Mouse (Mus musculus): ENCODE data around the gene Ptges2.
A peak's percentile ranks its signal among the peaks of the same experiment; 100 is the strongest.

The Ptges2 gene

DNA sequence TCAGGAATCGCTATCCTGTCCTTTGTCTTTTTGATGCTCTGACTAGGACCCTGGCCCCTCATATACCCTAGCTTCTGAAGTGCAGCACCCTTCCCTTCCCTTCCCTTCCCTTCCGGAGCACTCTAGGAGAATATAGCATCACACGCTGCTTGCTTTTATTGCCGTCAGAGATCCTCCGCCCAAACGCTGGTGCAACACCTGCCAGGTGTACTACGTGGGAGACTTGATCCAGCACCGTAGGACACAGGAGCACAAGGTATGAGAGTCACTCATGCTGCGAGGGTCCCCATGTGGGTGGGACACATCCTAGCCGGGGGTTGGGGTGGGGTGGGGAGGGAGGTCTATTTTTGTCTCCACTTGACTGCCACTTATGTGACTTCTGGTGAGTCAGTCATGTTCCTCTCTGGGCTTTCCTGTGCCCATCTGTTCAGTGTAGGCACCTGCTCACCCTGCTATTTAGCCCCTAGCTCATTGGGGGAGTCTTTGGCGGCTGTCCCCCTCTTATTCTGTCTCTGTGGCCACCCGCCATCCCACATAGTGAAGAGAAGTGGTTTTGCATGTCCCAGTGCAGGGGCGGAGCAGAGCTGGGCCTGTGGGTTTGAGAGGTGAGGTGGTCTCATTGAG lies 20.3 kb upstream of the Ptges2 start:
- DNase-seq (ENCODE audit: low read depth, low spot score) = no peak

DNA sequence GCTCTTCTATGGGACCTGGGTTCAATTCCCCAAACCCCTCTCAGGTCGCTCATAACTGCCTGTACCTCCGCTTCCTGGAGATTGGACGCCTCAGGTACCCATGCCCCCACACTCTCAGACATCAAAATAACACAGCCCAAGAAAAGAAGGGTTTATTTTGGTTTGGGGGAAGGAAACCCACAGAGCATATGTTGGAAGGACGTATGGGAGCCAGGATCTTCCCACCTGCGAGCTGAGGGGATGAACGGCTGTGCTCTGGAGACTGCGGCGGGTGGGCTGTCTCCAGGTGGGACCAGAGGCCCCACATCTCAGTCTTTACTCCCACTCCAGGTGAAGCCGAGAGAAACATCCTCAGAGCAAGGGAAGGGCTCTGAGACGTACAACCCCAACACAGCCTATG lies 18.7 kb upstream of the Ptges2 start:
- DNase-seq (ENCODE audit: low read depth, low spot score) = no peak

- no peak for DNase-seq (ENCODE audit: low read depth, low spot score)
Measured at GRCm38 (mm10) chr2:32380001-32380500, 15.6 kb upstream of the Ptges2 start.

DNA sequence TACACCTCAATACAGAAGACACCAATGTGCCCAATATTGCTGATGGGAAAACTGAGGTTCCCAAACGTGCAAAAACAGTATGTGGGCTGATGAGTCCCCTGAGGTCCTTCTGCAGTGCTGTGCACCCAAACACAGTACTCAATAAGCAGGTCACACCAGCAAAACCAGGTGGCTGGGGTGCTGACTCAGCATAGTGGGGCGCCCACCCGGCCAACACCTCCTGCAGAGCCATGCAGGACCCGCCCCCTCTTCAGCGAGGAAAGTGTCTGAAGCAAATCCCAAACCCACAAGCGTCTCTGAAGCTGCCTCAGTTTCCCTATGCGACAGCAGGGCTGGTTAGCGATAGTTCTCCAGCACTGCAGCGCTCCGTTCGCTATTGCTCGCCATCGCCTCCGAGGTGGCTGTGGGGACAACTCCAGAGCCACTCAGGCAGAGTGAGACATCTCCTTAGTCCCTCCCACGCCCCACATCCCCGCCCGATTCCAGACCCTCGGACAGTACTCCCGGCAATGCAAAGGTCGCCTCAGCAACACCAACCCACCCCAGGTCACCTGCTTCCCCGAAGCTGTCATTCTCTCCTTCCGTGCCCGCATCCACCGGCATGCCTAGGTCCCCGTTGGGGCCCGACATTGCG lies 14.4 kb upstream of the Ptges2 start:
- DNase-seq (ENCODE audit: low read depth, low spot score) = no peak

DNA sequence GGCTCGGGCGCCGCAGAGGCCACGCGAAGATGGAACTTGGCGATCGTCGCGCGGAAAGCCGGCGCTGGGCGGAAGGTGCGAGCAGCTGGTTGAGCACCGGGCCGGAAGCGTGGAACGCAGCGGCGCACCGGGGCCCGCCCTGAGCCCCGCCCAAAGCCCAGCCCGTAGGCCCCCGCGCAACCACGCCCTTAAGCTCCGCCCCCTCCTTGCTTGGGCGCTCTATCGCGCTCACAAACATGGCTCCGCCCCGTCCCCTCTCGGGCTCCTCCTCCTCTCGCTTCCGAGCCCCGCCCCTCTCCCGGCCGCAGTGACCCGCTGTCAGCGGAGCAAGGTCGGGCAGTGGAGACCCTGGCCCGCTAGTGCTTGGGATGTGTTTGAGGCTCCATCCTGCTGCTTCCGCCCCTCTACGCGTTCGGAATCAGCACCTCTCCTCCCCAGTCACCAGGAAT lies 13.9 kb upstream of the Ptges2 start, which contains the start of gene 1110008P14Rik:
Gene 1110008P14Rik, minus strand, starts transcription at position 164 of the 449 bp plus-strand sequence.
- DNase-seq (ENCODE audit: low read depth, low spot score) = peak; percentile 64

- DNase-seq (ENCODE audit: low read depth, low spot score) = no peak
Measured at GRCm38 (mm10) chr2:32382689-32383088, 13.0 kb upstream of the Ptges2 start.

GRCm38 (mm10) chr2:32387706-32388490 lies 7.8 kb upstream of the Ptges2 start, which contains the start of gene Lcn2:
Gene Lcn2, minus strand, starts transcription at chr2:32388252.
- DNase-seq (ENCODE audit: low read depth, low spot score) = no peak

DNA sequence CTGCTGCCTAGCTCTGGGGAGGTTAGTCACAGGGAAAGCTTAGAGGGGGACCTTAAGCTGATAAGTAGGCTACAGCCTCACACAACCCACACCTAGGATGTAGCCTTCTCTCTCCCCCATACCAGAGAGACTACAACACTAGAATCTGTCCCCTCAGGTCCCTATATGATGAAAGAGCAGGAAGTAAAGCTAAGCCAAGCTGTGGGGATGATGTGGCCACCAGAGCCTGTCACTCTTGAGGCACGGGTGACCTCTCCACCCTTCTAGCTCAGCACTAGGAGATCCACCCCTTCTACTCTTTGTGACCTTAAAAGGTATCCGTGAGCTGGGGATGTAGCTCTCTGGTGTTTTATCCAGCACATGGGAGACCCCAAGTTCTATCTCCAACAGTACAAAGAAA lies 6.5 kb upstream of the Ptges2 start:
- no peak for DNase-seq (ENCODE audit: low read depth, low spot score)

DNA sequence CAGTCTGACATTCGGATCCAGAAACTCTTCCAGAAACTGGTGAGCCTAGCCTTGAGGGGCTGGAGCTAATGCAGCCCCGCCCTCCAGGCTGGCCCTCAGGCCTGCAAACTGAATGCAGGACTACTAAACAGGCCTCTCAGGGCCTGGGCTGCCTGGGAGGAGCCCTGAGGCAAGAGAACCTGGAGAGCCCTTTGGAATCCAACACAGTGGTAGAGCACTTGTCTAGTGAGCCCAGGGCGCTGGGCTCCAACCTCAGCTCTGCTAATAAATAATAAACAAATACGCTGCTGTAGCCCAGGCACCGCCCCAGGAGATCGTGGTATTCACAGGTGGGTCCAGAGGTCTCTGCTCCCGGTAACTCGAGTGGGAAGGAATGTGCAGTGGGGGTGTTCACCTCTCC lies 4.8 kb upstream of the Ptges2 start:
- DNase-seq (ENCODE audit: low read depth, low spot score) = no peak

DNA sequence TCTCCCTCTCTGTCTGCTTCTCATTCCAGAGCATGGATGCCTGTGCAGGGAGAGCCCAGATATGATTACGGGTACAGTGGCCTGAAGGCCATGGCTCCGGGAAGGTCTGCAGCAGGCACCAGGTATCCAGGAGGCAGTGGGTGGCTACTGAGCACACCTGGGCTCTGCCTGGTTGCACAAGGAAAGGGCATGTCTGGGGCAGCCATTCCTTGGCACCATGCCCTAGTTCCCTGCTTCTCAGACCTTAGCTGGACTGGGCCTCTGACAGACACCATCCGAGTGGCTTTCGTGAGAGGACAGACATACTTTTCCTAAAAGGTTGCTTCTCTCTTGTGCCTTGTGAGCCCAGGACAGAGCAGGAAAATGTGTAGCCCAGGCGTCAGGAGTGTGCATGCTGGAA lies 3.6 kb upstream of the Ptges2 start:
- no peak for DNase-seq (ENCODE audit: low read depth, low spot score)

GRCm38 (mm10) chr2:32394973-32395372 lies 723 bp upstream of the Ptges2 start:
- no peak for DNase-seq (ENCODE audit: low read depth, low spot score)

DNA sequence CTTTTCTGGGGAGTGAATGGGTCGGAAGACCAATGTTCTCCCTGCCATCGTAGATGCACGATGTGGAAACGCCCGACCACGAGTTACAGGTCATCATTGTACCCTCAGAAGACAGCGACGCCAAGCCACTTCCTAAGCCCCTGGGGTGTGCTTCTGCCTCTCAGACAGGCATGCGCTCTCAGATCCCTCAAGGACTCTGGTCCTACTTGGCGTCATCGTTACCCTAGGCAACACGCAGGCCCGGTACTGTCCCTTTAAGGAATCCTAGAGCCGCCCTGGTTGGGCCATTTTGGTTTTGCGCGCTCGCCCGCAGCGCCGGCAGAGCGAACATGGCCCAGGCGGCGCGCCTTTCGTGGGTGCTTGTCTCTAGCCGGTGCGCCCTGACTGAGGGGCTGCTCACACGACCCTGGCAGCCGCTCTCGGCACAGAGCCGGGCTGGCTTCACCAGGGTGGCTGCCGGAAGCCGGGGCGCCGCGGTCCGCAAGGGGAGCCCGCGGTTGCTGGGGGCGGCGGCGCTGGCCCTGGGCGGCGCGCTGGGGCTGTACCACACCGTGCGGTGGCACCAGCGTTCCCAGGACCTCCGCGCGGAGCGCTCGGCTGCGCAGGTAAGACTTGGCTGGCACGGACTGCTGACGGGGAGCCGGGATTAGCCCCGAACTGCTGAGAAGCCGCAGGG lies 388 bp downstream of the Ptges2 start:
- peak; percentile 94 for DNase-seq (ENCODE audit: low read depth, low spot score)

- DNase-seq (ENCODE audit: low read depth, low spot score) = no peak
Measured at GRCm38 (mm10) chr2:32396695-32397094, 999 bp downstream of the Ptges2 start.

DNA sequence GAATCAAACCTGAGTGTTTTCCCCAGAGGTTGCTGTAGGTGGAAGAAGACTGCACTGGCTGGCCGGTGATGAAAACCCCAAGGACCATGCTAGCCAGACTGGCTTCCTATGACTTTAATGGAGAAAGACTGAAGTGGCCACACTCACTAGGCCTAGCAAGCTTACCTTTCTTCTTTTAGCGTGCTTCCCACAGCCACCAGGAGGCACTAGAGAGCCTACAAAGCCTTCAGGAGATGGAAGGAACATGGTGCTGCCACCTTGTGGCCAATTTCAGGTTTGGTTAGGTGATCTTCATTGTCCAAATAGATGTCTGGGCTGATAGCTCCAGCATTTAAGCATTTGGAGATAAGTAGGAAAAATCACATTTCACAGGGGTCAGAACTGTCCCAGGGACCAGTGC lies 9.0 kb downstream of the Ptges2 start:
- peak; percentile 82 for DNase-seq (ENCODE audit: low read depth, low spot score)

GRCm38 (mm10) chr2:32407144-32407824 lies 11.6 kb downstream of the Ptges2 start:
- DNase-seq (ENCODE audit: low read depth, low spot score) = no peak

DNA sequence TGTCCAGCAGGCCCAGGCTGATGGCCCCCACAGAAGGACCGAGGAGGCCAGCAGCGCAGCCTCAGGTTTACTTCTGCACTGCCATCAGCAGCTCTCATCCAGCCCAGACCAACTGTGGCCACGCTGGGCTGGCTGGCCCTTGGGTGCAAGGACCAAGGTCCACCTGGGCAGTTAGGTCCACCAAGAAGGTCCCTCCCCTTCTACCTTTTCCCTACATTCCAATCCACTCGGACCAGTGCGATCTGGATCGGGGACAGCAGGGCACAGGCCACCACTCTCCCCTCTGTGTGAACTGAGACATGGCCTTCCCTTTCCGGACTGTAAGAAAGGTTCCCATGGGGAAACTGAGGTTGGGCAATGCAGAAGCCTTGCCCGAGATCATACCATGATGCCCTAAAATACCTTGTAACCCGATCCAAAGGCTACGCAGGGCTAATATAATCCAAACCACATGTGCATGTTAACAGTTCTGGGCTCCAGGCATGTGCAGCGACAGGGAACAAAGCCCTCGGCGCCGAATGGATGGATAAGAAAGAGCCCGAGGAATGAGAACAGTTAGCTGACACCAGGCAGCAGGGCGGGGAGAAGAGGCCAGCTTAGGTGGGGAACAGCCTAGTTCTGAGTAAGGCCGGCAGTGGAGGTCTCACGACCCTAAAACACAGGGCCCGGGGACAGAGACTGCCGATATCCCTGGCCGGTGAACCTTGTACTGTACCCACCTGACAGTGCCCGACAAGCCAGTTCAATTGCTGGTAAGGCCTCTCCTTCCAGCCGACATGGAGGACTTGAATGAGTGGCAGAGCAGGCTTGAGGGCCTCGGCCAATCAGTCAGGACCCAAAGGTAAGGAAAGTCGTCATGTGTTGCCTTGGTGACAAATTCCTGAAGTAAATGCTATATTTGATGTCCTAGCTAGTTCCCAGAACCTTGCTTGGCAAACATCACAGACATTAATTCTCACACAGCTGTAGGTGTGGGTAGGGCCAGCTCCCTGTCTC lies 13.0 kb downstream of the Ptges2 start:
- no peak for DNase-seq (ENCODE audit: low read depth, low spot score)

GRCm38 (mm10) chr2:32411407-32411806 lies 15.7 kb downstream of the Ptges2 start:
- no peak for DNase-seq (ENCODE audit: low read depth, low spot score)

DNA sequence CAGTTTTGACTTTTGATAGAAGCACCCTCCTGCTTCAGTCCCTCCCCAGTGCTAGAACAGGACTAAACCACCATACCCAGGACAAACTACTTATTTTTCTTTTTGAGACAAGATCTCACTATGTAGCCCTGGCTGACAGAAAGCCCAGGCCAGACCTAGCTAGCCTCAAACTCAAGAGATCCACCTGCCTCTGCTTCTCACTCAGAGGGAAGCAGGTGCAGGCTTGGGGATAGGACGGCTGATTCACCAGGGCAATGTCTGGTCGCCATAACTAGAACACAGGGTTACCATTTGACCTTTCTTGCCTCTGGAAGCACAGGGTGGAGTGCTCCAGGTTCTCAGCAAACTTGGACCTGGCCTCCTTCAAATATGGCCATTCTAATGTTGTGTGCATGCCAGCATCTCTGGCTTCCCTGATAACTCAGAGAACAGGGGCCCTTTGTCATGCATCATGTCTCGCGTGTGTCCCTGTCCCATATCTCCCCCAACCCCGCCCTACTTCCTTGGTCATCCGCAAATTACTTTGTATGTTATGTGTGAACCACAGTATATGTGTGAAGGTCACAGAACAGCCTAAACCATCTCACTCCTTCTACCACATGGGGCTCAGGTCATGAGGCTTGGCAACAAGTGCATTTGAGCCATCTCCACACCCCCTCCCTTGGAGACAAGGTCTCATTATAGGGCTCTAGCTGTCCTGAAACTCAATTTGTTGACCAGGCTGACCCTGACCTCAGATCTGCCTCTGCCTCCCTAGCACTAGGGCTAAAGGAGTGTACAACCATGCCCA lies 17.2 kb downstream of the Ptges2 start:
- no peak for DNase-seq (ENCODE audit: low read depth, low spot score)

DNA sequence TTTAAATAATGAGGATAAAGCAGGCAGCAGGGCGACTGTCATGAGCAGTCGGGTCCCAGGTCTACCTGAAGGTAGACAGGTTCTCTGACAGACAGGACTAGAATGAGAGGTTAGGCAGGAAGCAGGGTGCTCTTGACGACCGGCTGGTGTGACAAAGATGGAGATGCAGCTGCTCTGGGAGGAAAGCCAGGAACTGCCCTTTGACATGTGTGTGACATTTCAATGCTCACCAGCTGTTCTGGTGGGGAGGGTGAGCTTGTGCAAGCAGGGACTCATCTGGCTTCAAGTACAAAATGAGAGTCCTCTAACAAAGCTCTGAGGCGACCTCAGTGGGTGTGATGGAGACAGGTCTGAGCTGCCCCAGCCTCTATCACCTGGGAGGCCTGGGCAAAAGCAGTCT lies 18.2 kb downstream of the Ptges2 start:
- DNase-seq (ENCODE audit: low read depth, low spot score) = no peak

Measured in brain, embryonic 18.5 days (tissue).